Mouse (Mus musculus): ENCODE measurements around the gene Hat1.

The Hat1 gene

GRCm38 (mm10) chr2:71462553-71462952 lies 73.8 kb downstream of the Hat1 start:
- in situ Hi-C loops (cut with MboI, MseI), result no loop called here

DNA sequence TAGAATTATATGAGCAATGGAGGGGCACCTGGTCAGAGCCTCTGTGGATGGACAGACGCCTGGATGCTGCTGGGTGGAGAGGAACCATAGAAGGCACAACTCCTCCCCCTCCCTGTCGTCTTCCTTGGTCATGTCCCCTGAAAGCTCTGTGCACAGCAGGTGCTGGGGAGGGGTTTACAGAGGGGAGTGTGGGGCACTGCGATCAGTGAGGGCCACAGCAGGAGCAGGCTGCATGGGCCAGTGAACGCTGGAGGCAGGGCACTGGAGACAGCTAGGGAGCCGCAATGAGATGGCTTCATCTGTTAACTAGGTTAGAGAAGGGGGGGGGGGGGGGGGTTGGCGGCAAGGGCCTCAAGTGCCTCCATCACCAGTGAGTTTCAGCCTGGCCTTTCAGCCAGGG lies 77.3 kb downstream of the Hat1 start:
- in situ Hi-C loops (cut with MboI, MseI), result no loop called here

- in situ Hi-C loops (cut with MboI, MseI), result no loop called here
Measured at GRCm38 (mm10) chr2:71466861-71467450, 78.2 kb downstream of the Hat1 start.

- in situ Hi-C loops (cut with MboI, MseI), result no loop called here
Measured at GRCm38 (mm10) chr2:71471094-71471493, 82.3 kb downstream of the Hat1 start.

DNA sequence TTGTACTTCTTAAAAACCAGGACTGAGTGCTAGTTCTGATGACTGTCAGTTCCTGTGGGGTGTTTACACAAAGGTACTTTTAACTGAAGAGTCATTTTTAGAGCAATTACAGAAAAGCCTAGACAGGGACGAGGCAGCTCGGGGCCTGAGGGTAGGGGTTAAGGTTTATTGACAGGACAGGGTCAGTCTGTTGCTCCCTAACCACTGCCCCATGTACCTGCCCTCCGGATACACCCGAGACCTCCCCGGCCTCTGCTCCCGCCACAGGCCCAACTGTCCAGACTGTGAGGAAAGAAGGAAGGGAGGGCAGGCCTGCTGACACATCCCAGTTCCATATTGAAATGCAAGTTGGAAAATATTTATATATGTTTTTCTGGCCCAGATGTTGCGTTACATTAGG lies 85.1 kb downstream of the Hat1 start:
- in situ Hi-C loops (cut with MboI, MseI), result no loop called here

- in situ Hi-C loops (cut with MboI, MseI), result no loop called here
Measured at GRCm38 (mm10) chr2:71474345-71474744, 85.6 kb downstream of the Hat1 start.

DNA sequence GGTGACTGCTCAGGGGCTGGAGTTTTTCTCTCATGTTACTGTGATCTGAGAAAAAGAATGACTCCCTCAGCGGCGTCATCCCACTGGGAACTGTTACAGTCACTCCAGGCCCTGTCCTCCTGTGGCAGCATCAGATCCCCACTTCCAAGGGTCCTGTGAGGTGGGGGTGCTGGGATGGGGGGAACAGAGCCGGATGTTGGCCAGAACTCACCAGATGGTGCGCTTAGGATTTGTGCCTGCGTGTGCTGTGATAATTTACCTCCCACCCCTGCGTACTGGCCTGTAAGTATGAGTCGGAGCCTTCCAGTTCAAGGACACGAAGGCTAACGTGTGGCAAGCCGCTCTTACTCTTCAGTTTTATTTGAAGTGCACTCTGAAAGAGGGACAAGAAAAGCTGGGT lies 86.6 kb downstream of the Hat1 start:
- in situ Hi-C loops (cut with MboI, MseI), result no loop called here

DNA sequence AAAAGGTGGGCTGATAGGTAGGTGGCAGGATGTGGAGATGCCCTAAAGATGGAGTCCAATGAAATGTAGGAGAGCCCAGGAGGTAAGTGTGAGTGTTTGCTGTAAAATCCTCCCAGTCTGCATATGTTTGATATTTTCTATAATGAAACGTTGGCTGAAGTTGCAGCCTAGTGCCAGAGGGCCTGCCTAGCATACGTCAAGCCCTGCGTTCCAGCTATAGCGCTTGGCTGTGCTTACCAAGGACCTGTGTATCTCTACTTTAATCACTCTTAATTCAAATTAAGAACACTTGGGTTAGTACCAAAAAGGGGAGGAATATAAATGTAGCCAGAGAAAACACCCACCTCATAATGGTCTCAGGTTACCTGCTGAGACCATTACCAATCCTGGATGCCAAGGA lies 87.0 kb downstream of the Hat1 start:
- in situ Hi-C loops (cut with MboI, MseI), result no loop called here

DNA sequence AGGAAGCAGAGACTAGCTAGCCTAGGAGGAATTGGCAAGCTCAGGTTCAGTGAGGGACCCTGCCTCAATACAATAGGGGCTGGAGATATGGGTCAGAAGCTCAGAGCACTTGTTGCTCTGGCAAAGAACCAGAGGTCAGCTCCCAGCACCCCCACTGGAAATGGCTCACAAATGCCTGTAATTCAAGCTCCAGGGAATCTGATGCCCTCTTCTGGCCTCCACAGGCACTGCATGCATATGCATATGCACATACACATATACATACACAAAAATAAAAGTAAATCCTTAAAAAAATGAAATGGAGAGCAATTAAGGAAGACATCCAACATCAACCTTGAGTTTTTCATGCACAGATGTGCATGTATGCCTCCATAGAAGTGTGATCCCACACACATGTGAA lies 89.0 kb downstream of the Hat1 start:
- in situ Hi-C loops (cut with MboI, MseI), result no loop called here

DNA sequence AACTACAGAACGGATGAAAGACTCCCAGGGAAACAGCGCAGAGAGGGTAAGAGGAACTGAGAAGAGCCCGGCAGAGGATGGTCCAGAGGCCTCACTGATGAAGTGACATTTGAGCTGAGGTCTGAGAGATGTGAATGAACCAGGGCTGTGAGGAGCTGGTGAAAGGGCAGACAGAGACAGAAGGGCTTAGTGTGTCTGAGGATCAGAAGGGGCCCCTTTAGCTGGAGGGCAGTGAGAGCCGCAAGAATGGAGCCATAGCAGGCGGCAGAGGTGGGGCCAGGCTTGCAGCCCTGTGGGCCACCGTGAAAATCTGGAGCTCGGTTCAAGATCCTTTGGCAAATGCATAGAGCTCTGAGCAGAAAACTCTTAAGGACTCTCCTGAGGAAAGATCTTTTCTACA lies 91.2 kb downstream of the Hat1 start:
- in situ Hi-C loops (cut with MboI, MseI), result no loop called here

- in situ Hi-C loops (cut with MboI, MseI), result no loop called here
Measured at GRCm38 (mm10) chr2:71481825-71482224, 93.1 kb downstream of the Hat1 start.

GRCm38 (mm10) chr2:71483046-71483716 lies 94.4 kb downstream of the Hat1 start:
- in situ Hi-C loops (cut with MboI, MseI), result no loop called here

DNA sequence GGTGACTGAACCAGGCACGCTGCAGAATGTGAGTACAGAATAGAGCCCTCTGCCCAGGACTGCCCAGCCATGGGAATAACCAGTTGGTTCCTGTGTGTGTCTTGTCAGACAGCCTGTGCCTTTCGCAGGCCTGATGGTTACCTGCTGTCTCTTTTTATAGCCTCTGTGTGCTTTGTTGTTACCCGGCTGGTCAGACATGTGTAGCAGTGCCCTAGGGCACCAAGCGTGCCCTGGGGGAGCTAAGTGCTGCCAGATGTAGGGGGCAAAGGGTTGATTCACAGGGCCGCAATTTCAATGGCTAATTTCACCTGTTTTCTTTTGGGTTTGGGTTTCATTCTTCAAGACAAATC lies 94.9 kb downstream of the Hat1 start:
- in situ Hi-C loops (cut with MboI, MseI), result no loop called here
